Mouse (Mus musculus) urinary bladder, adult 18-20 months (tissue): Measurements from ENCODE around the gene Rap2c.

Experiments
- DNase-seq, 2 experiments: peaks; one replicate each; pipeline ENCODE4 v3.0.0; 2022; ENCODE audit warnings: low spot score in 2 of 2, mixed read lengths in 2 of 2

The Rap2c gene

DNA sequence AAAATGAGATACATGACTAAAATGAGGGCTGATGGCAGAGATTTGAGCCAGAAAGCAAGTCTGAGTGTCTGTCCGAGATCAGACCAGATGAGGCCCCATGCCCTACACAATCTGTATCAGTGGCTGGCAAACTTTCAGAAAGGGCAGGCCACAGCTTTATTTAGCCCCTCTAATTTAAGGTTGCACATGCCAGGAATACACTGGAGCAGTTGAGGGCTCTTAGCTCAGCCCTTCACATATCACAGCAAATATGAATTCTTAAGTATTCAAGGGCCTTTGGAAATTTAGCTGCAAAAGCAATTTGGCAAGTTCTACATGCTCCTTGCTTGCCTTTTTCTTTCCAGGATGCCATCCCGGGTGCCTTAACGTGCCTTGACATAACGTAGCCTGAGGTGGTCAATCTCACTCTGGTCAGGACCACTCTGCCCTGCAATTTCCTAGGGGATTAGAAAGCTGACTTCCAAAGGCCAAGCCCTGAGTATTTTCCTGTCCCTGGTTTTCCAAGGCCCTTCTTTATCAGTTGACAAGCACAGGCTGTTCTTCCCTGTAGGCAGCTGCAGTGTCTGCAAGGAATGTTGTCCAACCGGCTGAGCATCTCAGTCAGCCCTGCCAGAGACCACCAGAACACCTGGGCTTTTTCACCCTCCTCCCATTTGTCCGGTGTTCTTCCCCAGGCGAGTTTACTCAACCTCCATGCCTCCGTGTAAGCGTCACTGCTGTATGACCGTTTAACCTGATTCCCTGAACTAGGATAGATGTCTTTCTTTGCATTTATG is 49.5 kb downstream of the Rap2c start:
- no peak for DNase-seq

DNA sequence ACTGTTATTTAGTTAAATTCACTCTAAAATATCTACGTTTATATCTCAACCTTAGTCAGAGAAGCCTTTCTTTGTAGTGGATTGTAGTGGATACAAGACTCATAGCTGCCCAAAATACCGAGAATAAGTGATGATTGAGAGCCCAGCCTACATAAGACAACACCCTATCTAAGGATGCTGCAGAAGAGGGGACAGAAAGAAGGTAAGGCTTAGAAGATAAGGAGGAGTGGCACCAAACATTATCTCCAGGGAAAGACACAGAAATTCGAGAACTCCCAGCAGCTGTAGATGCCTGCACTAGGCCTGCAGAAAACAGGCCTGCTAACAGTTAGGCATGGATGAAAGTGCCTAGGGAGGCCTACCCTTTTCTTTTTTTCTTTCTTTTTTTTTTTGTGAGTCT is 52.7 kb downstream of the Rap2c start:
- DNase-seq, result no peak

DNA sequence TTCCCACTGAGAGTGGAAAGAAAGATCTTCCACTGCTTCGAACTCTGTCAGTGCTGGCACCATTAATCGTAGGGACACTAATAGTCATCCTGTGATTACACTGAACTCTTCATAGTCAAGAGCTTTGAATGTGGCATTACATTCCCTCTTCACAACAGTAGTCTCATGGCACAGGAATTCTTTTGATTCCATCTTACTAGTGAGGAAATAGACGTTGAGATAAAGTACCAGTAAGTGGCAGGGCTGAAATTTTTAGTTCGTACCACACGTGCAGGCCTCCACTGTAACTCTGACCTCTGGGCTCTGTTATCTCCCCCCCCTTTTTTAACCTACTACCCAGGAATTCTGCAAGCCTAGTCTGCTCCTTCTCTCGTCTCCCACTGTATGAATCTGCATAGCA is 54.9 kb downstream of the Rap2c start:
- no peak for DNase-seq
